Mouse (Mus musculus): Measurements from ENCODE around the gene Kat5. TPM values are rescaled to one million over a fixed set of nuclear protein-coding genes. Genes with fewer than 3 reads are reported as not detected.

Gene Kat5
- 23.7 and 30.7 TPM in 2 replicates for polyA plus RNA-seq (2012; rRNA removed)

DNA sequence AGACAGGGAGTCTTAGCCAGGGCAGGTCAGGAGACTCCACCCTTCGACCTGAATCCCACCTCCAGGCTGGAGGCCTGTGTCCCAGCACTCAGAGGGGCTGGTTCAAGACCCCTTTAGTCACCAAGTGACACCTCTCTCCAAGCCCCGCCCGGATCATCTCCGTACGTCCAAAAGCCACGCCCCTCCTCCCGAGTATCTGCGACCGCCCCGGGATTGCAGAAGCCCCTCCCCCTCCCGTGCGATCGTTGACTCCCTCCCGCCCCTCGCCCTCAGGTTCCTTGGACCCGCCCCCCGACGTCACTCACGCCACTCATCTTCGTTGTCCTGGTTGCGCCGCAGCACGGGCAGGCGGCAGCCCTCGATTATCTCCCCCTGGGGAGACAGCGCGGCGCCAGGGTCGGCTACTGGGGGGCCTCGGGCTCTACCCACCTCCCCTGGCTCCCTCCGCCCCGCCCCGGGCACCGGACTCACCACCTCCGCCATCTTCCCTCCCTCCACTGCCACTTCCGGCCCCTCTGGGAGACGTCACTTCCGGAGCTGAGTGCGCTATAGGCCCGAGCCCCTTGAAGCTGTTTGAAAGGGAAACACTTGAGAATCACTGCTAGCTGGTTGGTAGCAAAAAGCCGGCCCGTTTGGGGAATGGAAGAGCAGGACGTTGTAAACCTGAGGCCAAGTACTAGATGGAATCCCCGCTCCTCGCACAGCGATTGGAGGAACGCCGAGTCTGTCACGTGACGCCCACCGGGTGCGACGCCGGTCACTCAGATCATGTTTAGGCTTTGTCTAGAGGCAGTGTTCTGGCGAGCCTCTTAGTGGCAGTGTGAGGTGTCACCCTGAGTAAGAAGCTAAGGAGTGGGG, at the start of gene Kat5:
Gene Kat5, minus strand, starts transcription at position 691 of the 858 bp plus-strand sequence.

GRCm38 (mm10) chr19:5637069-5638047, 27.3 kb upstream of the Kat5 start, which contains the start of gene Rela:
Gene Rela (plus strand): TSS chr19:5637483.

DNA sequence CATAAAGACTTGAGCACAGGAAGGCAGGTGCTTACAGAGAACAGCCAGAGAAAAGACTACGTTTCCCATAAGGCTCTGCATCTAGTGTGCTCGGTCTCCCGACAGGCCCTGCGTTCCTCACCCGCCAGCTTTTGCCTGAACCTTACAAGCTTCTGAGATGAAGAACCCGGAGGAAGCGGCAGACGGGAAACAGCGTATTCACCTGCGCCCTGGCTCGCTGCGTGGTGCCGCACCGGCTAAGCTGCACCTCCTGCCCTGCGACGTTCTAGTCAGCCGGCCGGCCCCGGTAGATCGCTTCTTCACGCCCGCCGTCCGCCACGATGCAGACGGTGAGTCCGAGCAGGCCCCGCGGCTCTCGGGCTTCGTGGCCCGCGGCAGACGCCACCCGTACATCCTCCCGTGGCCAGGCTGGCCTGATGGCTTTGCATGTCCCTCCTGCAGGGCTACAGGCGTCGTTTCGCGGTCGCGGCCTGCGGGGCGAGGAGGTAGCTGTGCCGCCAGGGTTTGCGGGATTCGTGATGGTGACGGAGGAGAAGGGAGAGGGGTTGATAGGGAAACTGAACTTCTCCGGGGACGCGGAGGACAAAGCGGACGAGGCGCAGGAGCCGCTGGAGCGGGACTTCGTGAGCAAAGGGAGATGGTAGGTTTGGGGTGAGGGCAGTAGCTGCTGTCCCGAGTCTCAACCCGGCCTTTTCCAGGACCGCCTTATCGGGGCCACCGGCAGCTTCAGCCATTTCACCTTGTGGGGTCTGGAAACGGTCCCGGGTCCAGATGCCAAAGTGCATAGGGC, 8.1 kb downstream of the Kat5 start, which contains the start of gene Rnaseh2c:
Gene Rnaseh2c, plus strand, starts transcription at position 122 of the 790 bp plus-strand sequence.

DNA sequence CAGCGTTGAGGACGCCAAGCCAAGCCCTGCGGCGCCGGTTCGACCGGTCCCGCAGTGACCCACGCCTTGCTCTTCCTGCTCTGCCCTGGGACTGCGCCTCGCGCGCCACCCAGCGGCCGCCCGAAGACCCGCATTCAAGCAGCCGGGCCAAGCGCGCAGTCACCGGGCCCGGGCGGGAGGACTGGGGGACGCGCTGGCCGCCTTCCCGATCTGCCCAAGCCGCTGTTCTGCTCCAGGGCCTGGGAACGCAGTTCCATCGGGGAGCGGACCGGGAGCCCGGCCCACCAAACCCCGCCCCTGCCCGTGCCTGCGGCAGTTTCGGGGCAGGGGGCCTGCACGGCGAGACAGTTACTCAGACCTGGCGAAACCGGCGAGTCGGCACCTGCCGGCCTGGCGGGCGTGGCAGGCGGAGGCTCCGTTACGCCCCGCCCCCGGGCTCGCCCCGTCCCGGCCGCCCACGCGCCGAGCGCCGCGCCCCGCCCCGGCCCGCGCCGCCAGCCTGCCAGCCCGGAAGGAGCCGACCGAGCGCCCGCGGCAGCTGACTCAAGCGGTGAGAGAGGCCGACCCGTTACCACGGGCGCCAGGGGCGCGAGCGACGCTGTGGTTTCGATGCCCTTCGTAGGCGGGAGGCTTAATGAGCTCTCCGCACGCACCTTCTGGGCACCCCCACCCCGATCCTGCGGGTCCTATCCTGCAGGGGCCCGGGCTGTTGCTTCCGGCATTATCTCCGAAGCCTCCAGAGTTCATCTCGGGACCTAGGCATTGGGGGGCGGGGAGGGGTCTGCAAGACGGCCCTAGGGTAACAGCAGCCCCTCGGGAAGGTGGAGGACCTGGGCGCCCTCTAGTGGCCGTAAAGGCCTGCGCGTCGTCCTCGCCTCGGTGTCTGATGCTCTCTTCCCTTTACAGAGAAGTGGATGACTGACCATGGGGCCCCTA, 42.2 kb downstream of the Kat5 start, which contains the start of gene Ap5b1:
Gene Ap5b1, plus strand, starts transcription at position 492 of the 936 bp plus-strand sequence.

GRCm38 (mm10) chr19:5560457-5561041, 49.5 kb downstream of the Kat5 start, which contains the start of gene Ovol1:
Gene Ovol1 (minus strand): TSS chr19:5560646.

Other genes starting within 250 kb of the Kat5 start
- 14.5 and 15.1 TPM in 2 replicates for gene Eif1ad, start 243.5 kb downstream of the Kat5 start, polyA plus RNA-seq (2012; rRNA removed)
- gene Banf1, start 243.1 kb downstream of the Kat5 start, polyA plus RNA-seq (2012; rRNA removed) = 88.4 and 89.0 TPM in 2 replicates
- gene Sart1, start 221.5 kb downstream of the Kat5 start, polyA plus RNA-seq (2012; rRNA removed) = 17.2 and 21.0 TPM in 2 replicates
- gene Tsga10ip, start 207.7 kb downstream of the Kat5 start, polyA plus RNA-seq (2012; rRNA removed) = 0.08 and 0.10 TPM in 2 replicates
- 58.1 and 59.6 TPM in 2 replicates for gene Drap1, start 185.3 kb downstream of the Kat5 start, polyA plus RNA-seq (2012; rRNA removed)
- gene AI837181, start 185.1 kb downstream of the Kat5 start, polyA plus RNA-seq (2012; rRNA removed) = 18.6 TPM in 2 replicates
- not detected in 2 replicates for gene Fosl1, start 162.7 kb downstream of the Kat5 start, polyA plus RNA-seq (2012; rRNA removed)
- gene Ccdc85b, start 152.3 kb downstream of the Kat5 start, polyA plus RNA-seq (2012; rRNA removed) = 1.1 and 1.2 TPM in 2 replicates
- 28.7 and 31.9 TPM in 2 replicates for gene Fibp, start 149.6 kb downstream of the Kat5 start, polyA plus RNA-seq (2012; rRNA removed)
- 0.58 and 0.87 TPM in 2 replicates for gene Ctsw, start 141.7 kb downstream of the Kat5 start, polyA plus RNA-seq (2012; rRNA removed)
- gene Efemp2, start 136.3 kb downstream of the Kat5 start, polyA plus RNA-seq (2012; rRNA removed) = 10.1 and 10.4 TPM in 2 replicates
- gene Mus81, start 121.8 kb downstream of the Kat5 start, polyA plus RNA-seq (2012; rRNA removed) = 13.3 and 13.4 TPM in 2 replicates
- gene Cfl1, start 119.8 kb downstream of the Kat5 start, polyA plus RNA-seq (2012; rRNA removed) = 367 and 388 TPM in 2 replicates
- 0.47 and 0.61 TPM in 2 replicates for gene 1700020D05Rik, start 106.5 kb downstream of the Kat5 start, polyA plus RNA-seq (2012; rRNA removed)
- 4.5 and 5.8 TPM in 2 replicates for gene Snx32, start 99.7 kb downstream of the Kat5 start, polyA plus RNA-seq (2012; rRNA removed)
- gene Ovol1, start 49.6 kb downstream of the Kat5 start, polyA plus RNA-seq (2012; rRNA removed) = 0.04 and 0.05 TPM in 2 replicates
- gene Ap5b1, start 42.2 kb downstream of the Kat5 start, polyA plus RNA-seq (2012; rRNA removed) = 2.0 and 2.5 TPM in 2 replicates
- gene Rnaseh2c, start 8.4 kb downstream of the Kat5 start, polyA plus RNA-seq (2012; rRNA removed) = 55.8 and 61.9 TPM in 2 replicates
- 16.8 and 17.9 TPM in 2 replicates for gene Rela, start 27.2 kb upstream of the Kat5 start, polyA plus RNA-seq (2012; rRNA removed)
- 21.9 and 28.0 TPM in 2 replicates for gene Sipa1, start 53.5 kb upstream of the Kat5 start, polyA plus RNA-seq (2012; rRNA removed)
- 14.1 and 14.8 TPM in 2 replicates for gene Map3k11, start 78.5 kb upstream of the Kat5 start, polyA plus RNA-seq (2012; rRNA removed)
- 12.6 and 16.7 TPM in 2 replicates for gene Pcnx3, start 78.7 kb upstream of the Kat5 start, polyA plus RNA-seq (2012; rRNA removed)
- gene Kcnk7, start 94.1 kb upstream of the Kat5 start, polyA plus RNA-seq (2012; rRNA removed) = 0.02 TPM in 2 replicates
- gene Ehbp1l1, start 116.1 kb upstream of the Kat5 start, polyA plus RNA-seq (2012; rRNA removed) = 46.5 and 51.9 TPM in 2 replicates
- 27.2 and 28.2 TPM in 2 replicates for gene Fam89b, start 119.4 kb upstream of the Kat5 start, polyA plus RNA-seq (2012; rRNA removed)
- gene Ltbp3, start 130.7 kb upstream of the Kat5 start, polyA plus RNA-seq (2012; rRNA removed) = 3.3 and 3.8 TPM in 2 replicates
- gene Scyl1, start 161.2 kb upstream of the Kat5 start, polyA plus RNA-seq (2012; rRNA removed) = 28.7 and 29.1 TPM in 2 replicates